Mouse (Mus musculus): ENCODE results near the gene B3gnt3.

DNA sequence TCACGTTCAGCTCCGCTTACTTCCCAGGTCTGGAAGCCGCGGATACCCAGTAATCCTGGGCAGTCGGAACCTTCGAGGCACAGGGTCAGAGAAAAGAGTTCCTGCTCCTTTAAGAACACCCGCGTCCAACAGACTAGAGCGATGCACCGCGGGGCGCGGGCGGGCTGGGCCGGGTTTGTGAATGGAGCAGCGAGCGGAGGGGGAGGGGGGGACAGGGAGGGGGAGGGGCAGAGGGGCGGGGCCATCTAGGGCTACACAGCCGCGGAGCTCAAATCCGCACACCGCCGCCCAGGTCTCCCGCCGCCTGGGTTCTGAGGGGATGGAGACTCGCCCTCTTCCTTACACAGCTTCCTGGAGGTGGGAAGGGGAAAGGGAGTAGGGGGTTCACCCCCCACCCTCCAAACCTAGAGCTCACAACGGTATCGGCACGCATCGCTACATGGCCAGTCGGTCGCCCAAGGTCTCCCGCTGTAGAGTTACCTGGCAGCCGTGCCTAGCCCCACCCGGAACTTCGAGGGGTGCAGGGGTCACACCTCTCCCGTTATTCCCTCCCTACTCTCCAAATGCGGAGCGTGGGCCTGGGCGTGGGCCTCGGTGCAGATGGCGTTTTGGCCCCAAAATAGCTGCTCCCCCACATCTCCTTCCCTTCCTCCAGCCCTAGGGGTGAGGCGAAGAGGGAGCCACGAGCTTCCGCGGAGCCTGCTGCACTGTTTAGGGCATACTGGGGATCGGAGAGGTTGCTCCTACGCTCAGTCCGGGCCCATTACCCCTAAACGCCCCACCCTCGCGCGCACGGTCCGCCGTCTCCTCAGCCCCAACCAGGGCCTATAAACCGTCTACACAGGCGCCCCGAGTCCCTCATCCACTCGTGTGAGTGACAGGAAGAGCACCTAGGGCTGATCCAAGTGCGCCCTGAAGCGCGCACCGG, 30.7 kb downstream of the B3gnt3 start:
- TF ChIP-seq GATA1 (IDR thresholded peaks at IDR 0.05; ENCODE audit: borderline replicate concordance, low read length) (no peak), FLI1 (IDR thresholded peaks at IDR 0.05; ENCODE audit: low read length) (no peak)

Data from megakaryocyte, embryonic 14.5 days (primary cell).